Mouse (Mus musculus) embryonic fibroblast, embryonic 13.5 days (primary cell): ENCODE results near the gene Frmd4a.

ENCODE experiments used
- CTCF ChIP-seq: IDR thresholded peaks from 2 replicates; pipeline ENCODE4 v1.5.1; 2011; ENCODE audit warnings: mild to moderate bottlenecking, control low read depth, low read length, moderate library complexity, borderline replicate concordance; ENCODE audit not compliant: insufficient read depth
- POLR2A ChIP-seq: IDR thresholded peaks from 2 replicates; pipeline ENCODE4 v1.6.1; 2011; ENCODE audit warnings: low read depth, mild to moderate bottlenecking, control low read depth, low read length, moderate library complexity

- TF ChIP-seq CTCF: no peak
- TF ChIP-seq POLR2A: no peak
Observed at GRCm38 (mm10) chr2:4227563-4227962, 210.0 kb downstream of the Frmd4a start.
